Mouse (Mus musculus) limb, embryonic 14.5 days (tissue): ENCODE measurements around the gene Mtmr6. TPM values are rescaled to one million over a fixed set of nuclear protein-coding genes. Genes with fewer than 3 reads are reported as not detected.

ENCODE experiments used
- ATAC-seq: fragments of 200-750 bp; cut with Nextera tagmentation; 2 replicates; pipeline ENCODE4 v1.8.0; 2017; ENCODE audit warnings: low read depth, moderate number of reproducible peaks, moderate TSS enrichment; ENCODE audit not compliant: low FRiP score
- DNase-seq: peaks from one replicate; pipeline ENCODE4 v3.0.0-alpha.2; 2015; ENCODE audit warnings: low spot score
- H3K27ac ChIP-seq: fragments of 300-500 bp; sonication (generic); replicated peaks from 2 replicates; pipeline ENCODE4 v1.5.1; 2014; ENCODE audit warnings: low read depth, mild to moderate bottlenecking, low read length, moderate library complexity, mixed read lengths
- H3K27me3 ChIP-seq: fragments of 300-500 bp; sonication (generic); 2 replicates; pipeline ENCODE4 v1.6.1; 2014; ENCODE audit warnings: low read length, mixed read lengths; ENCODE audit not compliant: control insufficient read depth, insufficient read depth
- H3K36me3 ChIP-seq: fragments of 300-500 bp; sonication (generic); 2 replicates; pipeline ENCODE4 v1.6.1; 2014; ENCODE audit warnings: mild to moderate bottlenecking, low read length, moderate library complexity, mixed read lengths; ENCODE audit not compliant: control insufficient read depth, insufficient read depth
- H3K4me1 ChIP-seq: fragments of 300-500 bp; sonication (generic); 2 replicates; pipeline ENCODE4 v1.6.1; 2014; ENCODE audit warnings: antibody characterized with exemption, low read length, mixed read lengths; ENCODE audit not compliant: control insufficient read depth, insufficient read depth
- H3K4me2 ChIP-seq: fragments of 300-500 bp; sonication (generic); replicated peaks from 2 replicates; pipeline ENCODE4 v1.6.1; 2014; ENCODE audit warnings: low read depth, mild to moderate bottlenecking, low read length, moderate library complexity; ENCODE audit not compliant: severe bottlenecking
- H3K4me3 ChIP-seq: fragments of 300-500 bp; sonication (generic); replicated peaks from 2 replicates; pipeline ENCODE4 v1.5.1; 2014; ENCODE audit warnings: low read length
- H3K9ac ChIP-seq: fragments of 300-500 bp; sonication (generic); 2 replicates; pipeline ENCODE4 v1.6.1; 2014; ENCODE audit warnings: mild to moderate bottlenecking, low read depth, low read length, moderate library complexity; ENCODE audit not compliant: severe bottlenecking
- H3K9me3 ChIP-seq: fragments of 300-500 bp; sonication (generic); 2 replicates; pipeline ENCODE4 v1.6.1; 2016; ENCODE audit warnings: low read length; ENCODE audit not compliant: control insufficient read depth
- POLR2A ChIP-seq: fragments of 200-500 bp; IDR thresholded peaks from 2 replicates; pipeline ENCODE4 v1.8.0; 2012; ENCODE audit warnings: inconsistent platforms, mild to moderate bottlenecking, moderate library complexity, borderline replicate concordance; ENCODE audit not compliant: insufficient read depth, insufficient read length; ENCODE audit errors: extremely low read depth
- WGBS: fragments of 180-500 bp; shearing (Covaris S2); extraction: QIAGEN DNeasy Blood & Tissue Kit; methylation state at CpG from one replicate; pipeline ENCODE4 v1.1.7; 2014; 5-methylcytosine and 5-hydroxymethylcytosine counted together
- polyA plus RNA-seq, 2 experiments: library from polyadenylated mRNA; depleted of rRNA in 1 of 2; stranded (reverse) in 1 of 2; unstranded in 1 of 2; fragments of >200 nt; fragmentation: Nextera tagmentation in 1 of 2; extraction: Ambion mirVana in 1 of 2; gene quantifications; 2 replicates each; pipeline versions ENCODE4 v1.2.1 to v1.2.3; 2012 to 2014

The Mtmr6 gene
- polyA plus RNA-seq, 2 experiments: 27.4 to 41.4 TPM

- Histone ChIP-seq H3K4me2 (no peak overlapping the region), H3K9ac (no peak overlapping the region), H3K9me3 (no peaks in the 10 kb centered on the region), H3K4me1 (no peaks in the 10 kb centered on the region), H3K4me3 (no peak overlapping the region), H3K27me3 (no peaks in the 10 kb centered on the region), H3K36me3 (peaks cover 39% of the 10 kb centered on the region), H3K27ac (no peak overlapping the region)
- no peak for TF ChIP-seq POLR2A
- DNase-seq (no peak), ATAC-seq (no peak)
- 76% methylated on average over 14 of the region's 14 CpGs for WGBS
These were observed 35.4 kb downstream of the Mtmr6 start for GRCm38 (mm10) chr14:60300224-60300991.

- no peak for TF ChIP-seq POLR2A
- no peaks in the 10 kb centered on the region for H3K9me3 ChIP-seq
- H3K4me2 ChIP-seq: no peak overlapping the region
- H3K36me3 ChIP-seq: peaks cover 39% of the 10 kb centered on the region
- WGBS: 62% methylated on average over 6 of the region's 6 CpGs
- no peak overlapping the region for H3K9ac ChIP-seq
- H3K27me3 ChIP-seq: no peaks in the 10 kb centered on the region
- ATAC-seq: no peak
- H3K27ac ChIP-seq: no peak overlapping the region
- no peak overlapping the region for H3K4me3 ChIP-seq
- no peaks in the 10 kb centered on the region for H3K4me1 ChIP-seq
- DNase-seq: no peak
These were observed 36.0 kb downstream of the Mtmr6 start for GRCm38 (mm10) chr14:60301024-60301423.

GRCm38 (mm10) chr14:60302441-60302840 lies 37.4 kb downstream of the Mtmr6 start:
- Histone ChIP-seq H3K4me3 (no peak overlapping the region), H3K4me2 (no peak overlapping the region), H3K36me3 (peaks cover 36% of the 10 kb centered on the region), H3K27me3 (no peaks in the 10 kb centered on the region), H3K4me1 (no peaks in the 10 kb centered on the region), H3K9me3 (no peaks in the 10 kb centered on the region), H3K27ac (no peak overlapping the region), H3K9ac (no peak overlapping the region)
- 82% methylated on average over 4 of the region's 4 CpGs for WGBS
- no peak for ATAC-seq
- TF ChIP-seq POLR2A: no peak
- no peak for DNase-seq

- Histone ChIP-seq H3K4me3 (no peak overlapping the region), H3K36me3 (peaks cover 28% of the 10 kb centered on the region), H3K9me3 (no peaks in the 10 kb centered on the region), H3K4me2 (no peak overlapping the region), H3K4me1 (no peaks in the 10 kb centered on the region), H3K27me3 (no peaks in the 10 kb centered on the region), H3K9ac (no peak overlapping the region), H3K27ac (no peak overlapping the region)
- no peak for ATAC-seq
- DNase-seq: no peak
- WGBS: 92% methylated on average over 2 of the region's 2 CpGs
- no peak for TF ChIP-seq POLR2A
These were observed 39.6 kb downstream of the Mtmr6 start for GRCm38 (mm10) chr14:60304441-60305220.

- DNase-seq (no peak), ATAC-seq (no peak)
- 62% methylated on average over 6 of the region's 6 CpGs for WGBS
- no peak overlapping the region for H3K27ac ChIP-seq
- no peak overlapping the region for H3K4me2 ChIP-seq
- H3K9me3 ChIP-seq: no peaks in the 10 kb centered on the region
- no peaks in the 10 kb centered on the region for H3K27me3 ChIP-seq
- TF ChIP-seq POLR2A: no peak
- no peak overlapping the region for H3K4me3 ChIP-seq
- H3K9ac ChIP-seq: no peak overlapping the region
- no peaks in the 10 kb centered on the region for H3K4me1 ChIP-seq
- H3K36me3 ChIP-seq: 0 out of 2 replicates have a peak, but pooled peaks cover under 1% of the 10 kb centered on the region
These were observed 43.1 kb downstream of the Mtmr6 start for GRCm38 (mm10) chr14:60308113-60308512.
